Comparison of ENCODE assay signal across 30 mouse cellular contexts in the genomic region with DNA sequence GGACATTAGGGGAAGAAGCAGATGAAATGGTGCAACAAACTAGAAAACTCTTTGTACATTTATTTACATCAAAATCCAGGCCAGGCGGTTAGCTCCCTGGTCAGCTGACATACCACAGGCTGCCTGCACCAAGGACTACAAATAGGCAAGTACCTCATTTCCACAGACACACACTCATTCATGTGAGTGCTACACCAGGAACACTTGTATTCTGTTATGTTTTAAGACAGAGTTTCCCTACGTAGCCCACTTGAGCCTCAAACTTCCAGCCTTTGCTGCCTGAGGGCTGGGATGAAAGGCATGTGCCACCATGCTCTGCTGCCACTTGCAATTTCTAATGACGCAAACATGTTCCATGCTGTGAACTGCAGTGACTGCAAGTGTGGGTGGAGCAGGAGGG.
"Had no signal": no experiment of that assay in that cellular context is flagged by ENCODE, and none has a peak within 500 bp of the region (broad histone marks: within the 10 kb centered on the region; RNA-seq: fewer than 3 reads in every experiment).

No protein-coding gene starts in this region.

- H3K27ac ChIP-seq: embryonic facial prominence, embryonic 10.5 days; embryonic facial prominence, embryonic 12.5 days; embryonic facial prominence, embryonic 13.5 days; embryonic facial prominence, embryonic 15.5 days; forebrain, embryonic 10.5 days; forebrain, embryonic 12.5 days; forebrain, embryonic 13.5 days; forebrain, embryonic 15.5 days; gastrocnemius, adult 2 months; heart, adult 2 months had no signal

- H3K4me2 ChIP-seq: embryonic facial prominence, embryonic 12.5 days; embryonic facial prominence, embryonic 13.5 days; embryonic facial prominence, embryonic 15.5 days; forebrain, embryonic 12.5 days; forebrain, embryonic 13.5 days; forebrain, embryonic 15.5 days had no signal

- H3K4me3 ChIP-seq: embryonic facial prominence, embryonic 10.5 days; embryonic facial prominence, embryonic 12.5 days; embryonic facial prominence, embryonic 13.5 days; embryonic facial prominence, embryonic 15.5 days; erythroblast, embryonic 14.5 days; forebrain, embryonic 10.5 days; forebrain, embryonic 12.5 days; forebrain, embryonic 13.5 days; forebrain, embryonic 15.5 days; gastrocnemius, adult 2 months; heart, adult 2 months had no signal

- H3K27me3 ChIP-seq: embryonic facial prominence, embryonic 12.5 days; embryonic facial prominence, embryonic 13.5 days; embryonic facial prominence, embryonic 15.5 days; forebrain, embryonic 12.5 days; forebrain, embryonic 13.5 days; forebrain, embryonic 15.5 days had no signal

- ATAC-seq: forebrain, embryonic 13.5 days; forebrain, embryonic 14.5 days; forebrain, embryonic 15.5 days; forebrain, embryonic 16.5 days; forebrain, postnatal 0 days had no signal

- DNase-seq: cerebellum, adult 18-20 months; cerebellum, adult 2 months; cerebellum, adult 8-10 months; cerebellum, adult 9-10 months; cerebellum, adult 9-11 months; cerebellum, postnatal 10 days; cerebellum, postnatal 14 days; cerebellum, postnatal 25 days; cerebellum, postnatal 36 days; embryo, embryonic 11 days; forebrain, postnatal 0 days; gastrocnemius, adult 2 months; gastrocnemius, postnatal 10 days; gastrocnemius, postnatal 14 days; gastrocnemius, postnatal 25 days; gastrocnemius, postnatal 36 days; heart, adult 11 months; heart, adult 18-20 months; heart, adult 2 months had no signal

- H3K9ac ChIP-seq: embryonic facial prominence, embryonic 12.5 days; embryonic facial prominence, embryonic 13.5 days; embryonic facial prominence, embryonic 15.5 days; forebrain, embryonic 12.5 days; forebrain, embryonic 13.5 days; forebrain, embryonic 15.5 days; forebrain, postnatal 0 days had no signal

- H3K9me3 ChIP-seq: embryonic facial prominence, embryonic 10.5 days; embryonic facial prominence, embryonic 12.5 days; embryonic facial prominence, embryonic 13.5 days; embryonic facial prominence, embryonic 15.5 days; forebrain, embryonic 10.5 days; forebrain, embryonic 12.5 days; forebrain, embryonic 13.5 days; forebrain, embryonic 15.5 days had no signal
